Mouse (Mus musculus): Measurements from ENCODE around the gene Mecr. TPM values are rescaled to one million over a fixed set of nuclear protein-coding genes. Genes with fewer than 3 reads are reported as not detected.

Mecr gene
- polyA plus RNA-seq, 1 experiment: 17.9 TPM

DNA sequence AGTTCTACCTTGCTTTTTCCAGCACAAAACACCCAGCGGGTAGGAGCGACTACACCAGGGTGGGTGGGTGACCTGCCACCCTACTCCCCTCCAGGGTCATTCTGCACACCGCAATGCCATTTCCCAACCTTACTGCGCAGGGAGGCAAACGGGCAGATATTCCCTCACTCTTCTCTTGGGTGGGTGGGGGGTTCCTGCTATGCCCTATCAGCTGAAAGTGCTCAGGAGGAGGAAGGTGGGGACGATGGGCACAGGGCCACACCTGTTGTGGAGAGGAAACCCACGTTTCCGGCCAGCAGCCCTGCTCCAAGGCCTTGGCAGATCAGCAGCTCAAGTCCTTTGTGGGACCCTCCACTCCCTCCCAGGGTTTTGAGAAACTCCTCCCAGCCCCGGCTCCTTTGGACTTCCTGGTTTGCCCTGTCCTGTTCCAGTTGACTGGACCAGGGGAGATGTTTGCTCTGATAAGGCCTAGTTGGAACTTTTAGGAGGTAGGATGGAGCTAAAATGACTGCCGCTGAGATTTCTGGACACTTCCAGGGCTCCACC is 73.8 kb downstream of the Mecr start:
- Histone ChIP-seq H3K4me1 (ENCODE audit: control insufficient read depth, insufficient read depth, low read length) (no peaks in the 10 kb centered on the region), H3K9ac (ENCODE audit: low read depth, poor library complexity, severe bottlenecking) (no peak overlapping the region), H3K27me3 (ENCODE audit: control insufficient read depth, insufficient read depth, low read length, poor library complexity, severe bottlenecking) (peaks cover 10% of the 10 kb centered on the region), H3K9me3 (replicated peaks; ENCODE audit: control insufficient read depth, insufficient read depth, low read length, poor library complexity, severe bottlenecking) (no peaks in the 10 kb centered on the region), H3K27ac (ENCODE audit: insufficient read depth, low read length) (no peak overlapping the region), H3K4me3 (ENCODE audit: low read depth, low read length) (no peak overlapping the region), H3K36me3 (ENCODE audit: control insufficient read depth, insufficient read depth, low read length, poor library complexity, severe bottlenecking) (no peaks in the 10 kb centered on the region)
- TF ChIP-seq CTCF (IDR thresholded peaks at IDR 0.05; ENCODE audit: low read depth, low read length) (no peak), EP300 (IDR thresholded peaks at IDR 0.05; ENCODE audit: insufficient read depth, low read depth, low read length) (no peak), POLR2A (IDR thresholded peaks at IDR 0.05; ENCODE audit: insufficient read depth, low read length) (no peak)

Other genes with a start within 250 kb of the Mecr start
- 12.1 and 12.8 TPM in 2 replicates for gene Ptpru, start 5.2 kb upstream of the Mecr start, polyA plus RNA-seq (2011; ENCODE audit: insufficient read depth, insufficient read length, low read depth, missing spikeins)
- gene Srsf4, start 30.1 kb downstream of the Mecr start, polyA plus RNA-seq (2011; ENCODE audit: insufficient read depth, insufficient read length, low read depth, missing spikeins): 71.4 and 74.5 TPM in 2 replicates
- not detected in 2 replicates for gene Tmem200b, start 78.3 kb downstream of the Mecr start, polyA plus RNA-seq (2011; ENCODE audit: insufficient read depth, insufficient read length, low read depth, missing spikeins)
- gene Gm10300, start 231.2 kb downstream of the Mecr start, polyA plus RNA-seq (2011; ENCODE audit: insufficient read depth, insufficient read length, low read depth, missing spikeins): not detected in 2 replicates
- gene Epb41, start 231.9 kb downstream of the Mecr start, polyA plus RNA-seq (2011; ENCODE audit: insufficient read depth, insufficient read length, low read depth, missing spikeins): 61.8 and 68.8 TPM in 2 replicates

Data from ES-Bruce4 (cell line).